Mouse (Mus musculus) ES-CJ7 (cell line): ENCODE results near the gene Cpeb4.
"Not testable (repeated sequence)": the region's sequence is repeated elsewhere in the genome, so short reads cannot be mapped to it uniquely, and the experiment has no call there.

Source experiments
- DNase-seq: peaks from one replicate; pipeline ENCODE4 v3.0.0; 2011; ENCODE audit warnings: low read depth, low spot score

Gene Cpeb4

DNA sequence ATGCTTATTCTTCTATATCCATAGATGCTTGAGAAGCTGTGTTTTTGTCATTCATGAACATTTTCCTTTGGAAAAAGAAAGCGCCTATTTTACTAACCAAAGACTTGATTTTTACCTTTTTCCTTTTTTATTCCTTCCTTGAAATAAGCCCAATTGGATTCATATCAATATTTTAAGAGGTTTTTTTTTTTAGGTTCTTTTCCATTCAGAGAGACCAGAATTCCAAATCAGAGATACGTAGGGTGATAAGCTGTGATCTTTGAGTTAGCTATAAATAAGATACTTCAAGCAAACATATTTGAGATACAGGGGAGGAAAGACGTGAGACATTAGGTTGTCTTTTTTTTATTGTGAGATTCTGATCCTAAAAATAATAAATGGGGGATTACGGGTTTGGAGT, at the start of gene Cpeb4:
Gene Cpeb4, plus strand, starts transcription at position 301 of the 400 bp plus-strand sequence.
- no peak for DNase-seq

DNA sequence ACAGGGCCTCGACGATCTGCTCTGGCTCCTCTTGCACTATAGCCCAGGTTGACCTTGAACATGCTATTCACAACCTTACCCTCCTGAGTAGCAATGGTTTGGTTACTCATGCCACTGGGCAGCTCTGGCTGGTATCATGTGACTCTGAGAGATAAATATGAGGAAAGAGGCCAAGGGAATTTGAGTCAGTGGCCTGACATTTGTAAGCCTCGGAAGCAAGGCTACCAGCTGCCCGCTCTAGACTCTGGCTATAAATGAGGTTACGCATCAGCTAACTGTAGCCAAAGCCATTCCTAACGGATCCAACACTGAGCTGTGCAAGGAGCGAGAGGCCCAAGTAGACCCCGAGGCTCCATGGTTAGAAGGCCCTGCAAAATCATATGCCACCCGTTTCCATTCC, 49.5 kb upstream of the Cpeb4 start:
- no peak for DNase-seq

DNA sequence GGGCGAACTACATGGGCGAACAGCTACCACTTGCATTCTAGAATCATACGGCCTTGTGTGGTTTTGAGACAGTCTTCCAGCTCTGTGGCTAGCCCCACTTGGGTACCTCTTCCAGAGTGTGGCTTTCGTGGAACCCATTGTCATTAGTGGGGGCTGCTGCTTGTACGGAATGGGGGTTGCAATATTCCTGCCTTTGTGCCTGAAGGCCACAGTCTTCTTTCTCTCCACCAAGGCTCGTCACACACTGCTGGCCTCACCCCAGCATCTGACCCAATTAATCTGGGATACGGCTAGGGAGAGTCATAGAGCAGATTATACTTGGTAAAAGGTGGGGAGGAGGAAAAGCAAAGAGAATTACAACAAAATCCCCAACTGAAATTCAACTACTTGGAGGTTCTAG, 48.5 kb upstream of the Cpeb4 start:
- no peak for DNase-seq

DNA sequence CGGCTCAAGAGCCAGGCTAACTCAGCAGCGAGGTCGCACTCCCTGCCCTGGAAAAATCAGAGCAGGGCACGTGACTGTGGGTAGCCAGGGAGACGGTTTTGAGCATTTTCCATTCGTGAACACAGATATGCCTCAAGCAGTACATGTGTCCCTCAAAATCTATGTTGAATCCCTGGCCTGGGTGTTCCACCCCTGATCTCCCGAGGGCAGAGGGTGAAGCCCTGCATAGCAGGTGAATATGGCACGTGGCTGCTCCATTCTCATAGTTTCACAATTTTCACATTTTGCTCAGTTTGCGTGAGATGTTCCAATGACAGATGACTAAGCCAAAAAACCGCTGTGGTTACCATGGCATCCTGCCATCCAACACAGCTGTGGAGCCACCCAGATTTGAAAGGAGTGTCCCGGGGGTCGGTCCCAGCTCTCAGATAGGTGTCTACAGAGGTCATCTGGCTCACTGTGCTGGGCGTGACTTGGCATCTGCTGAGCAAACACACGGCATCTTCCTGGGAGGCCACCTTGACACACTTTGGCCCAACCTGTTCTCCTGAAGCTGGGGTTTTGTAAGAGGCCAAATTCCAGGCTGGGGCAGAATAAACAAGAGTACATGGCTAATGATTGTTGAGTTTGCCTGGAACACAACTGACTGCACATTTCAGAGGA, 47.4 kb upstream of the Cpeb4 start:
- no peak for DNase-seq

DNA sequence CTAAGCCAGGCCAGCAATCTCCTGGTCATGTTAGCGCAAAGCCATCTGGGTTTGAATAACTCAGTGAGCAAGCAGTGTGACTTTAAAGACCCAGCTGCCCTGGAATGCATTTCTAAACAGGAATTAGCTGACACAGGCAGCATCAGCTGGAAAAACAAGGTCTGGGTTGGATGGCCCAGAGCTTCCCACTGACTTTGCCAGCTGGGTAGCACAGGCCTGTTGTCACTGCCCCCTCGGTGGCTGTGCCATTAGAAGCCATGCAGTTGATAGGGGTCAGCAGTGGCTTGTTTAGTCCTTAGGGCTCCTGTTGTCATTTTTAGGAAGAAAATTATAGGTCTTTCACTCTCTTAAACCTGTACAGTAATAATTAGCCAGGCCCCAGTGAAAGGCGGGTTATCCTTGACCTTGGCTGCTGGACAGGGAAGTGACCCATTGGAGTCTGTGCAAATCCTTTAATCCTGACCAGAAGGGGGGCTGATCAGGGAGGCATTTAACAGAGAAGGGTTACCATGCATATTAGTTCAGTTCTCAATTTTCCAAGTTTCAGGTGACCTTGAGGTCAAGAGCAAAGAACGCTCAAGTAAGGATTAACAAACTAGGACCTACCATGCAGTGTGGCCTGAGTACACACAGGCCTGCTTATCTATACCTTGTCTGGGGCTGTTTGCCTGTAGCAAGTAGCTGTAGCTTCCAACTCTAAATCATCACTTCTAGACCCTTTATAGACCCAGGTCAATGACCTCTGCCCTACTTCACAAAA, 43.8 kb upstream of the Cpeb4 start:
- no peak for DNase-seq

GRCm38 (mm10) chr11:31828771-31829072, 43.3 kb upstream of the Cpeb4 start:
- DNase-seq = no peak

DNA sequence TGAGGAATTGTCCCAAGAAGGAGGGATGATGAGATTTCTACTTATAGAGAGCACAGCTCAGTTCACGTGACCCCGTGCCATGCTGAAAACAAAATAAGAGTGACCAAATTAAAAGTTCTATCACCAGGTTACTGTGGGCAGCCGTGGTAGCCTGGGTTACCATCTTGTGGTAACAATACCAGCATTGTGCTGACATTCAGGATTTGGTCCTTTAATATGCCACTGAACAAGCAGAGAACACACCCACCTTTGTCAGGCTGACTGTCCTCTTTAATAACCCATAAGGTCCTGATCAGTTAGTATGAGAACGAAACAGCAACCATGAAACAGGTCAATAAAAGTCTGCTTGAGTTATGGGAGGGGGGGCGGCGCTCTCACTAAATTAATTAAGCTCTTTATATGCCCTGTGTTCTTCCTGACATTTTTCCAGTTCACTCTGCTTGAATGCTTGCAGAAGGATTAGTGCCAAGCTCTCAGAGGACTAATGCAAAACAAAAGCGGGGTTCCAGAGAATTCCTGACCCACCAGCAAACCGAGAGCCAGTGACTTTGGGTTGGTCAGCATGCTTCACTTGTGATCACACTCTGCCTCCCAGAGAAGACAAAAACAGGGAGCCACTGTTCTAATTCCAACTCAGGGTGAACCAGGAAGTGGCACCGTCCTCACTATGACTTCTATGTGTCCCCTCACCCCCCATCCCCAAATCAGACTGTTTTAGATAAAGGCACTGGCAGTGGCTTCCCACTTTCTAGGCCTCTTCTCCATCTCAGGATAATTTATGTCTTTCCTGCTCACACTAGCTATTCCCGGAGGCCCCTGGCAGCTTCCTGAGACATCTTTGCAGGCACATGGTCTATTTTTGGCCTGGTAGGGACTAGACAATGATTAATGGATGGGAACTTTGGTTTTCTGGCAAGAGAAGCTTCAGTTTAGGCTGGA, 41.5 kb upstream of the Cpeb4 start:
- DNase-seq = no peak

- no peak for DNase-seq
Measured at GRCm38 (mm10) chr11:31831451-31831850, 40.6 kb upstream of the Cpeb4 start.

DNA sequence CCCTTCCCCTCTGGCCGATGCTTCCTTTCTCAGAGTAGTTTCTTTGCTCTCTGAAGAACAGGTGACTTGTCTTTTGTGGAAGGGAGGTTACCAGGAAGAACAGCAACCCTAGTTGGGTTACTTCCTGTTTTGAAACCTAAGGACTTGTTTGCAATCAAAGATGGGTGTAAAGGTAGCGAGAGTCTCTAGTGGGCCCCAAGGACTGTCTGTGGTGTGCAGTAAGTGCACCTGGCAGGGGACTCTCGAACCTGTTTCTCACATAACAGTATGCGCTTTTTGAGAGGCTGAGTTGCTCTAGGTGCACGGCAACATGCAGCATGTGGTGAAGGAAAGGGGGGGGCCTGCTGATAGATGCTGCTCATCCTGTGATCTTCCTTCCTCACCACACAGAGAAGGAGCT, 40.0 kb upstream of the Cpeb4 start:
- no peak for DNase-seq

DNA sequence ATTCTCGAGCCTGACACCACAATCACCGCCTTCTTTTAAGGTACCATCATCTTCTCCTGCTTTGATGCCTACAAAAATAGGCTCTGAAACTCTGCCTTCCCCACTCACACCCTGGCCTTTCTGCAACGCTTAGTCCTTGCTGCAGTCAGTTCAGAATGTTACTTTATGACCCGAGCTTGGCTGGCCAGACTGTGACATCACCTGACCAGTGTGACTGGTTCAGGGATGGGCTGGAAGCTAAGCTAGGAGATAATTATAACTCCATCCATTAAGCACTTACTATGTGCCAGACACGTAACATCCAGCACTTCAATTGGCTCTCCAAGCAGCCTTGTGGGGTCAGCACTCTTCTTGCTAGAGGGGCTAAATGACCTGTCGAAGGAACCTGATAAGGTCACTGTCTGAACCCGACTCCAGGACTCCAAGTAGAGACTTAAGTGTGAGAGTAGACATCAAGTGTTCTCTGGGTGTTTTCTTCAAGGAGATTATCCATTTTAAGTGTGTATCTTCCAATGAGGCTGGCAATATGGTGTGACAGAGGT, 39.5 kb upstream of the Cpeb4 start:
- no peak for DNase-seq

DNA sequence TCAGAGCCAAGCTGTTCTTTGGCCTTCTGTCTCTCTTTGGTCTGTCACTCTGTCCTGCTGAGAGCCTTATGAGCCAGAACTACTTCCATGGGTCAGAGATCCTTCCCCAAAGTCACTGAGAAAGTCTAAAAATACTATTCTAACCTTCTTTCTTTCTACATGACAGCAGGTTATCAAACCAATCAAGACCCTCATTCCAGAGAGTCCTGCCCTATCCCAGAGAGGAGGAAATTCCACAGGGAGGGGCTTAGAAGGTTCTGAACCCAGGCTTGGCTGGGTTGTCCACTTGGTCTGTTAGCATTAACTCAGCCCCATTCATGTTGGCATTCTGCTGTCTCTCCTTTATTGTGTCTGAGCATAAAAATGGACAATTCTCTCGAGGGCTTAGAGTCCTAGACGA, 38.5 kb upstream of the Cpeb4 start:
- no peak for DNase-seq

DNA sequence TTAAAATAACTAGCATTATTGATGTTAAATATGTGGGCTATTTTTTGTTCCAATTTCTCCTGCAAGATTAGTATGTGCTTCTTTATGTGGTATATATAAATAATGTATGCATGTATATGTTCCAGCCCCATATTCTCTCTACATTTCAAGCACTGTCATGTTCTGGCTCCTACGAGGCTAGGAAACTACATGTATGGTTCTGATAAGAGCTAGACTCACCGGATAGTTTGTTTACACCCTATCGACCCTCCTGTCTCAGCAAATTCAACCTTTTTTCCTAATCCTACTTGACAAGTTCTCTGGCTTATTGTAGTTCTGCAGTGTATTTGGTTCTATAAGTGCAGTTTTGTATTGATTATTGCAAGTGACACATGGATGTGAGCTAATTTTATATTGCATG, 36.7 kb upstream of the Cpeb4 start:
- DNase-seq = no peak

GRCm38 (mm10) chr11:31837243-31837642, 34.8 kb upstream of the Cpeb4 start:
- no peak for DNase-seq

- DNase-seq = no peak
Measured at GRCm38 (mm10) chr11:31837753-31838152, 34.3 kb upstream of the Cpeb4 start.

- no peak for DNase-seq
Measured at GRCm38 (mm10) chr11:31838442-31839083, 33.4 kb upstream of the Cpeb4 start.

GRCm38 (mm10) chr11:31839084-31839460, 32.9 kb upstream of the Cpeb4 start:
- no peak for DNase-seq

DNA sequence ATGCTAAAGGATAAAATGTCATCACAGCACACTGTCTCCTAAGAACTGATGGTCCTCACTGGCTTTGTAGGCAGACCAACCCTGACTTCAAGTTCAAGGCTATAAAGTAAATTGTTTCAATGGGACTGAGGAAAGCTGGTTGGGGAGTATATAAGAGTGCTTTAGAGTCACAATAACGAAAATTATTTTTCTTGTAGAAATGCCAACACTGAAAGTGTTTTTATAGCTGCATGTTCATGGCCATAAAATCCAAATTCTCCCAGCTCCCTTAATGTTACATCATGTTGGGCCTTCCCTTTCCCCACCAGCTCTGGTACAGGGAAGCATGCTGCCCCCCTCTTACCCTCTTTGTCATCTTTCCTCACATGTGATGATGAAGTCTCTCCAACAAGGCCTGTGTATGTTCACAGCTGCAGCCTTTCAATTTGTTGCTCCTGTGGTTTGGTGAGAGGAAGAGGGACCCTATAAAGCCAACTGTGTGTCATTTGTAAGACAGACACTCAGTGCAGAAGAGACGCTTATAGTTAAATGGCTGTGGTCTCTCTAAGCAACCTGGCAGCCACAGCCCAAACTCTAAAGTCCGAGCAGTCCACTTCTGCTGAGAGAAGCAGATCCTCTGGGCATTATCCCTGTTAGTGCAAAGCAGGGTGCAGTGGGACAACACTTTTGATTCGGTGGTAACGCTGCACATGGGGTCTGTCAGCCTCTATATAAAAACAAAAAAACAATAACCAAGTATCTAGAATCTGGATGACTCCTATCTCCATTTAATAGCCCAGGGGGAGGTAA, 29.6 kb upstream of the Cpeb4 start:
- DNase-seq = no peak

DNA sequence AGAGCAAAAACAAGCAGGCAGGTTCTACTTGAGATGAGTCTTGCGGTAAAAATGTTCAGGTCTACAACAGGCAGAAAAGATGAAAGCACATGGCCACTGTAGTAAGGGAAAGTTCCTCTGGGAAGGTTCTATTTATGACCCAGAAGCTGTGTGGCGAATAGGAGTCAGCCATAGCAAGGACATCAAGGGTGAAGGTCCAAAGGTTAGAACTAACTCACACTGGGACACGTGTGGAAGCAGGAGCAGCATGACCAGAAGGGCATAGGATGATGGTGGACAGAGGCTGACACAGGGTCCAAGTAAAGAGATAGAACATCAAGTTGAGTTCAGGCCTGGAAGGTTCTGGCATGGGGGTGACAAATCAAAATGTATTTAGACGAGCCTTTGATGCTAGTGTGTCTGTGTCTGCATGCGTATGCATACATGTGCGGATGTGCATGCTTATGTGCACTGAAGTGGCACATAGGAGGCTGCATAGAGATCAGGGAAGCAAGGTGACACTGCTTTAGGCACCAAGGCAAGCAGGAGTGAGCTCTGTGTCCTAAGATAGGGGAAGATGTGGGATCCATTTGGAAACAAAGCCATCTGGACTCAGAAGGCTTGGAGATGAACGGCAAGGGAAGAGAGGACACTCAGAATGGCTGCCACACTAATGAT, 28.7 kb upstream of the Cpeb4 start:
- DNase-seq = no peak

- DNase-seq = no peak
Measured at GRCm38 (mm10) chr11:31843834-31844188, 28.2 kb upstream of the Cpeb4 start.

- not testable (repeated sequence) for DNase-seq
Measured at GRCm38 (mm10) chr11:31845111-31845510, 26.9 kb upstream of the Cpeb4 start.
